Mouse (Mus musculus): ENCODE results near the gene Slc16a11. TPM values are rescaled to one million over a fixed set of nuclear protein-coding genes. Genes with fewer than 3 reads are reported as not detected.

Slc16a11 gene
- polyA plus RNA-seq, 1 experiment from 2014 or later, result 1.5 TPM

- Histone ChIP-seq H3K4me1 (replicated peaks) (peaks cover 36% of the 10 kb centered on the region), H3K27ac (no peak overlapping the region), H3K4me3 (replicated peaks) (peak overlapping the region; percentile 27; the same call in 1 of the 2 replicates), H3K36me3 (no peaks in the 10 kb centered on the region), H3K4me2 (peak overlapping the region; percentile 49), H3K27me3 (peaks cover 75% of the 10 kb centered on the region), H3K9me3 (no peaks in the 10 kb centered on the region), H3K9ac (replicated peaks) (peak overlapping the region; percentile 42)
- WGBS, result 22% methylated on average over 5 of the region's 5 CpGs
- ATAC-seq (ENCODE audit: insufficient number of reproducible peaks, insufficient read depth, low FRiP score, low TSS enrichment, low read depth), result no peak
Measured at GRCm38 (mm10) chr11:70227126-70227525, 14.6 kb downstream of the Slc16a11 start.

DNA sequence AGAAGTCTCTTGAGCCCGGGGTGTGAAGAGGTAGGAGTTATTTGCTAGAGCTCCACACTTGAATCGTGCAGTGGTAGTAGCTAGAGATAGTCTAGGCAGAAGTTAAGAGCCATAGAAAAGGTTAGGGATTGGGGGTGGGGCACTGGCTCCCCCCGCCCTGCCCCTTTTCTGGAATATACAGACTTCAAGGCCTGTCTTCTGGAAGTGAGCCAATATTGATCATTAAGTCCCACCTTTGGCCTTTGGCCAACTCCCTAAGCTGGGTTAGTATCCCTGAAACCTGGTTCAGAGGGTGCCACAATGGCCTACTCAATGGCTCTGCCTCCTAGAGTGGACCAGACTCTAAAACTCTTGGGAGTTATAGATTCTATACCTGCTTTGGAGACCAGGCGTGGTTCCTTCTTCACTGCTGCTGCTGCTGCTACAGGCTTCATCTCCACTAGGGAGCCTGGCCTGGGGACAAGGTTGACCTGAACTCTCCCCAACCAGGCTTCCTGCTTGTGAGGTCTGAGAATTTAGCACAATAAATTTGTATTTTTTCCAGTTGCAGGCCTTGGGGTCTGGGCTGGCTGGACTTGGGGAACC is 15.2 kb downstream of the Slc16a11 start:
- Histone ChIP-seq H3K9ac (replicated peaks) (no peak overlapping the region), H3K36me3 (no peaks in the 10 kb centered on the region), H3K9me3 (no peaks in the 10 kb centered on the region), H3K27ac (no peak overlapping the region), H3K4me2 (peak overlapping the region; percentile 49), H3K4me1 (replicated peaks) (peaks cover 39% of the 10 kb centered on the region), H3K4me3 (replicated peaks) (0 out of 2 replicates have a peak overlapping the region, but pooled peaks have one; percentile 27), H3K27me3 (peaks cover 71% of the 10 kb centered on the region)
- no peak for ATAC-seq (ENCODE audit: insufficient number of reproducible peaks, insufficient read depth, low FRiP score, low TSS enrichment, low read depth)
- WGBS, result 89% methylated on average over 4 of the region's 4 CpGs

DNA sequence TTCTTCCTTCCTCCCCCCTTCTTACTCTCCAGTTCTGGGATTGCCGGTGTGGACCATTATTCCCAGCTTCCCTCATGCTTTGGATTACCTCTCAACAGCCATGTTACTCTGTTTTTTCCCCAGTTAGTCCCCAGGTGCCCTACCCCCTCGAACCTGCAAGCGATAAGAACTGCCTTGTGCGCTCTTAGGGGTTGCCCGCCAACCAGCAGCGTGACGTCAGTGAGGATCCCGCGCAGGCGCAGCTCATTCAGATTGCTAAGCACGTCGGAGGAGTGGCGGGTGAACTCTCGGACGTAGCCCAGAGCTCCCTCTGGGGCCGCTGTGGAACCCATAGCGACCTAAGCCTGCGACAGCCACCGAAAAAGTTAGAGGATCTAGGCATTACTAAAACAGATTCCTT is 16.3 kb downstream of the Slc16a11 start:
- Histone ChIP-seq H3K9ac (replicated peaks) (peak overlapping the region; percentile 44; the same call in 1 of the 2 replicates), H3K4me2 (peak overlapping the region; percentile 49), H3K36me3 (no peaks in the 10 kb centered on the region), H3K4me3 (replicated peaks) (peak overlapping the region; percentile 34), H3K27me3 (peaks cover 66% of the 10 kb centered on the region), H3K4me1 (replicated peaks) (peaks cover 49% of the 10 kb centered on the region), H3K27ac (no peak overlapping the region), H3K9me3 (no peaks in the 10 kb centered on the region)
- WGBS, result 2% methylated on average over 19 of the region's 19 CpGs
- no peak for ATAC-seq (ENCODE audit: insufficient number of reproducible peaks, insufficient read depth, low FRiP score, low TSS enrichment, low read depth)

DNA sequence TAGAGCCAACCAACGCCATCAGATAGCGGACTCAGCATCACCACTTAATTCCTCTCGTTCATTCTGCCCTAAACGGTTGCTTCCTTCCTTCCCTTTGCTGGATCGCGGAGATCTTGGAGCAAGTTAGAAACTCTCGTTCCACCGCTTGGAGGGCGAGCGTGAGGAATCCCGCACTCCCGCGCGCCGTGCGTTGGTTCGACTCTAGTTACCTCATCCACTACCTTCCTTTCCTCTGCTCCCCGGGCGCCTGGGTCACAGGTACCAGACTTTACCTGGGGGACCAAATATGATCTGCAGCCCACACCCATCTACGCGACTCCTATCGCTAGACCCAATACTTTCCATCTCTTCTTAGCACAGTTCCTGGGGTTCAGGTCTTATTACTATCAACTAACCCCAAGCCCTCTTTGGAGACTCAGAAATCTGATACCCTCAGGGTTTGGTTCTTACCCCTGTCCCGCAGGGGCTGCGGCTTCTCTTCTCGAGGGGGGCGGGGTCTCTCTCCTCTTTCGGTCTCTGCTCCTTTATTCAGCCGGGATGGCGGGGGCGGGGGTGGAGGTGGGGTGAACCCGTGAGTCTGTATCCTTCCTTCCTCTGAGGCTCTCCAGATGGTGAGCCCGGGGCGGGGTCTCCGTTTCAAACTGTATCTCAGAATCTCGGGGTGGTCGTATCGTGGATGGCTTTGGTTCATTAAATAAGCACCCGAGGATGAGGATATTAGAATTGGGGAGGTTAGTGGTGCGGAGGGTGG is 16.9 kb downstream of the Slc16a11 start, which contains the start of gene Bcl6b:
Gene Bcl6b, minus strand, starts transcription at position 539 of the 751 bp plus-strand sequence.
- Histone ChIP-seq H3K4me2 (peak within 1 kb of the TSS; percentile 49), H3K9ac (replicated peaks) (peak within 1 kb of the TSS; percentile 44; the same call in 1 of the 2 replicates), H3K27ac (peak within 1 kb of the TSS; percentile 42), H3K27me3 (peaks cover 60% of the 10 kb centered on the region), H3K36me3 (peaks cover 1% of the 10 kb centered on the region), H3K4me1 (replicated peaks) (peaks cover 53% of the 10 kb centered on the region), H3K9me3 (no peaks in the 10 kb centered on the region), H3K4me3 (replicated peaks) (peak within 1 kb of the TSS; percentile 34)
- no peak for ATAC-seq (ENCODE audit: insufficient number of reproducible peaks, insufficient read depth, low FRiP score, low TSS enrichment, low read depth)
- 2% methylated on average over 39 of the region's 39 CpGs for WGBS

- ATAC-seq (ENCODE audit: insufficient number of reproducible peaks, insufficient read depth, low FRiP score, low TSS enrichment, low read depth), result no peak
- Histone ChIP-seq H3K9ac (replicated peaks) (no peak overlapping the region), H3K4me1 (replicated peaks) (peaks cover 53% of the 10 kb centered on the region), H3K27ac (peak overlapping the region; percentile 42), H3K4me2 (peak overlapping the region; percentile 49), H3K4me3 (replicated peaks) (peak overlapping the region; percentile 34), H3K9me3 (no peaks in the 10 kb centered on the region), H3K36me3 (peaks cover 9% of the 10 kb centered on the region), H3K27me3 (peaks cover 52% of the 10 kb centered on the region)
- WGBS, result 2% methylated on average over 32 of the region's 32 CpGs
Measured at GRCm38 (mm10) chr11:70230239-70230727, 17.7 kb downstream of the Slc16a11 start.

- ATAC-seq (ENCODE audit: insufficient number of reproducible peaks, insufficient read depth, low FRiP score, low TSS enrichment, low read depth), result no peak
- H3K27ac ChIP-seq, result peak overlapping the region; percentile 59
- peak overlapping the region; percentile 58 for H3K4me2 ChIP-seq
- peak overlapping the region; percentile 50 for H3K9ac ChIP-seq (replicated peaks)
- peaks cover 48% of the 10 kb centered on the region for H3K4me1 ChIP-seq (replicated peaks)
- WGBS, result 2% methylated on average over 9 of the region's 10 CpGs
- H3K27me3 ChIP-seq, result peaks cover 29% of the 10 kb centered on the region
- H3K9me3 ChIP-seq, result no peaks in the 10 kb centered on the region
- peaks cover 17% of the 10 kb centered on the region for H3K36me3 ChIP-seq
- peak overlapping the region; percentile 38 for H3K4me3 ChIP-seq (replicated peaks)
Measured at GRCm38 (mm10) chr11:70232546-70232945, 20.0 kb downstream of the Slc16a11 start.

- 31% methylated on average over 8 of the region's 8 CpGs for WGBS
- no peak for ATAC-seq (ENCODE audit: insufficient number of reproducible peaks, insufficient read depth, low FRiP score, low TSS enrichment, low read depth)
- H3K36me3 ChIP-seq, result peaks cover 17% of the 10 kb centered on the region
- peaks cover 24% of the 10 kb centered on the region for H3K27me3 ChIP-seq
- H3K9me3 ChIP-seq, result no peaks in the 10 kb centered on the region
- peak overlapping the region; percentile 38 for H3K4me3 ChIP-seq (replicated peaks)
- peak overlapping the region; percentile 50 for H3K9ac ChIP-seq (replicated peaks)
- peak overlapping the region; percentile 59 for H3K27ac ChIP-seq
- peak overlapping the region; percentile 58 for H3K4me2 ChIP-seq
- H3K4me1 ChIP-seq (replicated peaks), result peaks cover 48% of the 10 kb centered on the region
Measured at GRCm38 (mm10) chr11:70233016-70233415, 20.5 kb downstream of the Slc16a11 start.

DNA sequence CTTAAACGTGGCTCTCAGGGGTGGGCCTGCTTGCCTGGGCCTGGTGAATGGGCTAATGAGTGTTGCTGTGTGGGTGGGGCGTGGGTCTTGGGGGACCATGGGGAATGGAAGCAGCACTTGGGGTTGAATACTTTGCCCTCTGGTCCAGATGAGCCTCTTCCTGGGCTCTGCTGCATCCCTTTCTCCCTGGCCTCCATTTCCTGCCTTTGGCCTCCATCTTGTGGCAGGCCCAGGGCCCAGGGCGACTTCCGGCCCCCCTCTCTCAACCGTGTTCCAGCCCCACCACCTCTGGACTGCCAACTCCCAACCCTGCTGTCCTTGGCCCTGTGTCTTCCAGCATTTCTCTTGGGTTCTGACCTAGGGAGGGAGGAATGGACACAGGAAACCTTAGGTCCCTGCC is 21.5 kb downstream of the Slc16a11 start:
- H3K4me2 ChIP-seq, result no peak overlapping the region
- no peaks in the 10 kb centered on the region for H3K9me3 ChIP-seq
- H3K4me3 ChIP-seq (replicated peaks), result no peak overlapping the region
- ATAC-seq (ENCODE audit: insufficient number of reproducible peaks, insufficient read depth, low FRiP score, low TSS enrichment, low read depth), result no peak
- H3K36me3 ChIP-seq, result peaks cover 17% of the 10 kb centered on the region
- H3K4me1 ChIP-seq (replicated peaks), result peaks cover 55% of the 10 kb centered on the region
- H3K27me3 ChIP-seq, result peaks cover 14% of the 10 kb centered on the region
- no peak overlapping the region for H3K27ac ChIP-seq
- 58% methylated on average over 5 of the region's 5 CpGs for WGBS
- H3K9ac ChIP-seq (replicated peaks), result no peak overlapping the region

GRCm38 (mm10) chr11:70234497-70234896 is 21.9 kb downstream of the Slc16a11 start:
- no peak overlapping the region for H3K4me3 ChIP-seq (replicated peaks)
- no peak overlapping the region for H3K9ac ChIP-seq (replicated peaks)
- no peak for ATAC-seq (ENCODE audit: insufficient number of reproducible peaks, insufficient read depth, low FRiP score, low TSS enrichment, low read depth)
- H3K4me1 ChIP-seq (replicated peaks), result peaks cover 51% of the 10 kb centered on the region
- peaks cover 17% of the 10 kb centered on the region for H3K36me3 ChIP-seq
- H3K27me3 ChIP-seq, result peaks cover 10% of the 10 kb centered on the region
- H3K27ac ChIP-seq, result no peak overlapping the region
- H3K9me3 ChIP-seq, result no peaks in the 10 kb centered on the region
- no peak overlapping the region for H3K4me2 ChIP-seq
- WGBS, result 80% methylated on average over 8 of the region's 8 CpGs

- H3K9me3 ChIP-seq, result no peaks in the 10 kb centered on the region
- WGBS, result 90% methylated on average over 12 of the region's 12 CpGs
- H3K9ac ChIP-seq (replicated peaks), result no peak overlapping the region
- no peak for ATAC-seq (ENCODE audit: insufficient number of reproducible peaks, insufficient read depth, low FRiP score, low TSS enrichment, low read depth)
- H3K27ac ChIP-seq, result no peak overlapping the region
- peaks cover 44% of the 10 kb centered on the region for H3K4me1 ChIP-seq (replicated peaks)
- H3K4me3 ChIP-seq (replicated peaks), result no peak overlapping the region
- H3K36me3 ChIP-seq, result peaks cover 17% of the 10 kb centered on the region
- H3K27me3 ChIP-seq, result peaks cover under 1% of the 10 kb centered on the region
- no peak overlapping the region for H3K4me2 ChIP-seq
Measured at GRCm38 (mm10) chr11:70235254-70235900, 22.8 kb downstream of the Slc16a11 start.

GRCm38 (mm10) chr11:70236717-70237116 is 24.2 kb downstream of the Slc16a11 start:
- no peaks in the 10 kb centered on the region for H3K27me3 ChIP-seq
- peak overlapping the region; percentile 88 for H3K4me3 ChIP-seq (replicated peaks)
- ATAC-seq (ENCODE audit: insufficient number of reproducible peaks, insufficient read depth, low FRiP score, low TSS enrichment, low read depth), result no peak
- peak overlapping the region; percentile 95 for H3K4me2 ChIP-seq
- 35% methylated on average over 7 of the region's 7 CpGs for WGBS
- H3K36me3 ChIP-seq, result peaks cover 17% of the 10 kb centered on the region
- H3K9me3 ChIP-seq, result no peaks in the 10 kb centered on the region
- H3K9ac ChIP-seq (replicated peaks), result peak overlapping the region; percentile 84
- H3K4me1 ChIP-seq (replicated peaks), result peaks cover 46% of the 10 kb centered on the region
- H3K27ac ChIP-seq, result peak overlapping the region; percentile 92; the same call in 1 of the 2 replicates
